Mouse (Mus musculus) small intestine, adult 2 months (tissue): Measurements from ENCODE around the gene Arsa. TPM values are rescaled to one million over a fixed set of nuclear protein-coding genes. Genes with fewer than 3 reads are reported as not detected.

ENCODE experiments used
- H3K27ac ChIP-seq: fragments of 200-500 bp; 2 replicates; pipeline ENCODE4 v1.5.1; 2012; ENCODE audit warnings: low read depth, low read length, control low read depth, inconsistent platforms; ENCODE audit not compliant: insufficient read depth
- H3K27me3 ChIP-seq: fragments of 200-500 bp; 2 replicates; pipeline ENCODE4 v1.6.1; 2012; ENCODE audit warnings: mild to moderate bottlenecking, moderate library complexity, low read length, inconsistent platforms; ENCODE audit not compliant: control insufficient read depth, insufficient read depth
- H3K36me3 ChIP-seq: fragments of 200-500 bp; 2 replicates; pipeline ENCODE4 v1.6.1; 2012; ENCODE audit warnings: mild to moderate bottlenecking, low read length, control low read depth, inconsistent platforms; ENCODE audit not compliant: control insufficient read depth, insufficient read depth
- H3K4me1 ChIP-seq: fragments of 200-500 bp; 2 replicates; pipeline ENCODE4 v1.6.1; 2012; ENCODE audit warnings: low read length, inconsistent platforms, mixed read lengths; ENCODE audit not compliant: control insufficient read depth, insufficient read depth, insufficient read length
- H3K4me3 ChIP-seq: fragments of 200-500 bp; 2 replicates; pipeline ENCODE4 v1.5.1; 2012; ENCODE audit warnings: low read depth, mild to moderate bottlenecking, control low read depth, inconsistent platforms, low read length, moderate library complexity
- CTCF ChIP-seq: fragments of 200-500 bp; IDR thresholded peaks from 2 replicates; pipeline ENCODE4 v1.5.1; 2012; ENCODE audit warnings: low read depth, mild to moderate bottlenecking, control low read depth, inconsistent platforms, low read length, moderate library complexity, mixed read lengths; ENCODE audit not compliant: insufficient replicate concordance, insufficient read length; ENCODE audit errors: extremely low read depth
- POLR2A ChIP-seq: fragments of 200-500 bp; IDR thresholded peaks from 2 replicates; pipeline ENCODE4 v1.6.1; 2012; ENCODE audit warnings: low read depth, mild to moderate bottlenecking, control low read depth, inconsistent platforms, low read length, moderate library complexity
- WGBS: fragments of 180-500 bp; shearing (Covaris S2); methylation state at CpG from one replicate; pipeline ENCODE4 v1.1.7; 2018; 5-methylcytosine and 5-hydroxymethylcytosine counted together
- polyA plus RNA-seq: library from polyadenylated mRNA; depleted of rRNA; stranded (reverse); fragments of >200 nt; gene quantifications from 2 replicates; pipeline ENCODE4 v1.2.3, GENCODE M21; 2012

Gene Arsa
- polyA plus RNA-seq, 1 experiment, result 30.4 TPM

DNA sequence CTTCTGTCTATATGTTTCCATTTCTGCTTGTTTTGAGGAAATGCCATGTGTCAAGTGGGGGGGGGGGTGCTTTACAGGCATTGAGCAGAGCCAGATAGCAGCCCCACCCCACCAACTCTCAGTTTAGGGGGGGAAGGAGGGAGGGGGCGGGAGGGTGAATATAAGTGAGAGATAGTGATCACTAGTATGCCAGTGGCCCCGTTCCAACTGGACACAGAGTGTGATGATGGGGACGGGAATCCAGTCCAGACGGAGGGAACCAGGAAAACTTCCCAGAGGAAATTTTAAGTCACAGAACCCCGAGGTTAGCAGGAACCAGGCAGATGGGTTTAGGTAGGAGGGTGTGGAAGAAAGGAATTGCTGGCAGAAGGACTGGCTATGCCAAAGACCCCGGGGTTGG, 21.6 kb downstream of the Arsa start:
- H3K27ac ChIP-seq, result no peak overlapping the region
- 68% methylated on average over 6 of the region's 6 CpGs for WGBS

DNA sequence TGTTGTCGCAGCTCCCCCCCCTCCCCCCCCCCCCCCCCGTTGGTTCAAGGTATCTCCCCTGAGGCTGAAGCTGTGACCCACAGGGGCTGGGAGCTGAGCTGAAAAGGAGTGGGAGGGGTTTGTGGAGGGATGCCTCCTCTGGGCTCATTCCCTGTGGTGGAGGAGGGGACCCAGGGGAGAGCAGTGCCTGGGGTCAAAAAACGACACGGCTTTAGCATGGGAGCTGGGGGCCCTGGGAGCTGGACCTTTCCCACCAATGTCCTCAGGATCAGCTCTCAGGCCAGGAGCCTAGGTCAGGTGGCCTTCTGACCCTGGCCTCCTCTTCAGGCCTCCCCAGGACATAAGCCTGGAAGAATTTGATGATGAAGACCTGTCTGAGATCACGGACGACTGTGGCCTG, 22.4 kb downstream of the Arsa start:
- Histone ChIP-seq H3K4me1 (peaks cover 7% of the 10 kb centered on the region), H3K4me3 (no peak overlapping the region), H3K27ac (no peak overlapping the region), H3K36me3 (no peaks in the 10 kb centered on the region), H3K27me3 (peaks cover 13% of the 10 kb centered on the region)
- TF ChIP-seq POLR2A, result no peak
- no peak for TF ChIP-seq CTCF
- 46% methylated on average over 4 of the region's 6 CpGs for WGBS

More for the DNA sequence above, 21.6 kb downstream of the Arsa start:
- Histone ChIP-seq H3K27me3 (peaks cover 13% of the 10 kb centered on the region), H3K36me3 (no peaks in the 10 kb centered on the region), H3K4me1 (peaks cover 7% of the 10 kb centered on the region), H3K4me3 (no peak overlapping the region)
- TF ChIP-seq CTCF, result no peak
- no peak for TF ChIP-seq POLR2A

DNA sequence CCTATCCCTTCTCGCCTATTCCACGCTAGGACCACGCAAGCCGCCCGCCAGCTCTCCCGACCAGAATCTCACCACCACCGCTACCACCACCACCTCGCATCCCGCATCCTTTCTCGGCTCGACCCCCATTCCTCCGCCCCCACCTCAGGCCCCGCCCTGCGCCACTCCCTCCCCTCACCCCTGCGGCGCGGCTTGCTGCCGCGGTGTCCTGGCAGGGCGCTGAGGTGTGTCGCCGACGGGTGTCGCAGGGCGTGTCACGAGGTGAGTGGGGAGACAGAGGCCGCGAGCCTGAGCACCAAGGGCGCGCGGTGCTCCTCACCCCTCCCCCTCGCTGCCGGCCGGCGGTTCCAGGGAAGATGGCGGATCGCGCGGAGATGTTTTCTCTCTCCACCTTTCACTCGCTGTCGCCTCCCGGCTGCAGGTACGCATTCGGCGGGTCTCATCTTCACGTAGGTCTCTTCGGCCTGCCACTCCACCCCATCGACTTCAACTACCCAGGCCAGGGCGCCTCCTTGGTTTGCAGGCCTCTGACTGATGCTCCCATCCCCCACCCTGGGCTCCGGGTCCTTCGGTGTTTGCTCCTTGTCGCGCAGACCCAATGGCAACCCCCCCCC, 23.3 kb downstream of the Arsa start, which contains the start of gene Mapk8ip2:
Mapk8ip2 (plus strand) TSS at position 49 of the 614 bp plus-strand sequence.
- Histone ChIP-seq H3K27me3 (peaks cover 13% of the 10 kb centered on the region), H3K4me3 (peak within 1 kb of the TSS; percentile 45), H3K36me3 (no peaks in the 10 kb centered on the region), H3K27ac (no peak within 1 kb of the TSS), H3K4me1 (peaks cover 7% of the 10 kb centered on the region)
- TF ChIP-seq CTCF, result no peak
- no peak for TF ChIP-seq POLR2A
- 3% methylated on average over 53 of the region's 53 CpGs for WGBS

DNA sequence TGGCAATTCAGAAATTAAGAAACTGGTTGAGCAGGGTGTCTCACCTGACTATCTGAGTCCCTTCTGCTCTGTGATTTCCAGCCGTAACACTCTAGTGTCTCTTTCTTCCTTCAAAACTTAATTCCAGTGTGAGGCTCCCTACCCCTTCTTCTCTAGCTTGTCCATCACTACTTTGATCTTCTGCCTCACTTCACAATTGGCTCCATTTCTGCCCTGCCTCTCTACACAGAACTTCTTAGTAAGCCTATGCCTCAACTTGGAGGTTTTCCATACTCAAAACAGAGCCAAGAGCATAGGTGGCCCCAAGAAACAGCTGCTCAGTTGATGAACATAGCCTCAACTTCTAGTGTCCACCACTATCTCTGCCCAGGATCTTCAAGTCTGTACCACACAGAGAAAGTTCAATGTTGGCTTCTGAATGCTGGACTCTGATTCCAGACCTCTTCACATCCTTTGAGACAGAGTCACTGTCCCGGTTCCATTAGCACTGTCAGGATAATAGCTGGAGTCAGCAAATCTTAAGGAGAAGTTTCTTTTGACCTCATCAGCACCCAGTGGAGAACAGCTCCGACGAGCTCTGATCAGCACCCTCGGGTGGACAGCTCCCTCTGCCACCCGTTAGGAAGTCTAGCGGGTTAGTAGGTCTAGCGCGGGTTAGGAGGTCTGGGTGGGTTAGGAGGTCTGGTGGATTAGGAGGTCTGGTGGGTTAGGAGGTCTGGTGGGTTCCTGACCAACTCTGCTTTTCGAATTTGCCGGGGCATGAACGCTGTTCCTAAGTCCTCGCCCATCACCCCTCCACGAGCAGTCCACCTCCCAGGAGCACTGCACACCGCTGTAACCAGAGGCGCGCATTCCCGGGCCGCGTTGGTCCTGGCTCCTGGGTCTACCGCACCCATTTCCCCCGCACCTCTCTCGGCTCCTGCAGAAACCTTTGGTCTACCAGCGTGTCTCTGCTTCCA, 24.0 kb downstream of the Arsa start:
- Histone ChIP-seq H3K4me1 (peaks cover 7% of the 10 kb centered on the region), H3K4me3 (no peak overlapping the region; the same call in 1 of the 2 replicates), H3K36me3 (no peaks in the 10 kb centered on the region), H3K27me3 (peaks cover 13% of the 10 kb centered on the region), H3K27ac (no peak overlapping the region)
- TF ChIP-seq POLR2A (no peak), CTCF (no peak)
- 7% methylated on average over 24 of the region's 24 CpGs for WGBS

DNA sequence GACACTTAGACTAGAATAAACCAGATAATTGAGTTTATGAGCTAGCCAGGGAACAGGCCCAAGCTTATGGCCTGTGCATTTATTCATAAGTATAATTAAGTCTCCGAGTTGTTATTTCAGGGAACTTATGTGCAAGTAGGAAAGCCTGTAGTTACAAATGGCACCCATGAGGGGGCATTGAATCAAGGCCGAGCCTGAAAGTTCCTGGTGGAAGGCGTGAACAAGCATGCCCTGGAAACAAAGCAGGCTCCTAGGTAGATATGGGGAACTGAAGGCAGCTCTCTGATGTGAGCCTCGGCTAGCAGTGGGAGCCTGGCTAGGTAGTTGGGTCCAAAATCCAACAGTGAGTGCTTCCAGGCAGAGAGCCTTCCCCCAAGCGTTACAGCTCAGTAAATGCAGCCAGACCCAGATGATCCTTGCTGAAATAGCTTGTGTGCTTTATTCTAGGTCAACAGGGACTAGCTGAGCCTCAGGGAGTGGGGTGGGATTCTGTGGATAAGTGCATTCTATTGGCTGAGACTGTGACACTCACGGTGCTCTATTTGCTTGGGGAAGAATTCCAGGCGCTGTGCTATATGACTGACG, 34.6 kb downstream of the Arsa start:
- Histone ChIP-seq H3K4me1 (0 out of 2 replicates have a peak, but pooled peaks cover 1% of the 10 kb centered on the region), H3K36me3 (no peaks in the 10 kb centered on the region), H3K27ac (no peak overlapping the region), H3K27me3 (no peaks in the 10 kb centered on the region), H3K4me3 (no peak overlapping the region)
- no peak for TF ChIP-seq POLR2A
- no peak for TF ChIP-seq CTCF
- 44% methylated on average over 8 of the region's 8 CpGs for WGBS

DNA sequence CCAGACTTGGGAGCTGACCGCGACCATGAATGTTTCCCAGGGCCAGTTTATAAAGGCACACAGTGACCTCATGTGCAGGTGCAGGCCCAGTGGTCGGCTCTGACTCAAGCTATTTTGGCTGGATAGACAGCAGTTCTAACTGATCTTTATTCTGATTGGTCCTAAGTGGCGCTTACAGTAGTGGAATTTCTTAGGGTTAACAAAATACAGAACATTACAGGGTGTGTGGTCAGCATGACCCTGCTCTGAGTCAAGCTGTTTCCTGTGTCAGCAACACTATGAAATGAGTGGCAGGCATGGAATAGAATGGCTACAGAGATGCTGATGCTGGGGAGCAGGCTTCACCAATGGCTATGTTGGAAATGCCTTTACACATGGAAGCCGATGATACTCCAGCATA, 41.3 kb downstream of the Arsa start:
- Histone ChIP-seq H3K4me3 (no peak overlapping the region), H3K27ac (no peak overlapping the region), H3K36me3 (no peaks in the 10 kb centered on the region), H3K27me3 (no peaks in the 10 kb centered on the region), H3K4me1 (peaks cover 9% of the 10 kb centered on the region; the same call in 1 of the 2 replicates)
- WGBS, result 83% methylated on average over 5 of the region's 5 CpGs
- TF ChIP-seq POLR2A (no peak), CTCF (no peak)
